Mouse (Mus musculus): ENCODE results near the gene Pi4ka.
A peak's percentile ranks its signal among the peaks of the same experiment; 100 is the strongest.

Gene Pi4ka

GRCm38 (mm10) chr16:17316554-17316953, 89.6 kb downstream of the Pi4ka start:
- Histone ChIP-seq H3K27me3 (ENCODE audit: control insufficient read depth, insufficient read depth, low read length, poor library complexity, severe bottlenecking) (no peaks in the 10 kb centered on the region), H3K36me3 (ENCODE audit: control insufficient read depth, insufficient read depth, low read length, poor library complexity, severe bottlenecking) (peaks cover 21% of the 10 kb centered on the region)
- no peak for DNase-seq (ENCODE audit: low read depth, low spot score)

- H3K27me3 ChIP-seq (ENCODE audit: control insufficient read depth, insufficient read depth, low read length, poor library complexity, severe bottlenecking), result no peaks in the 10 kb centered on the region
- no peak for DNase-seq (ENCODE audit: low read depth, low spot score)
- peaks cover 22% of the 10 kb centered on the region for H3K36me3 ChIP-seq (ENCODE audit: control insufficient read depth, insufficient read depth, low read length, poor library complexity, severe bottlenecking)
Measured at GRCm38 (mm10) chr16:17312531-17312930, 93.6 kb downstream of the Pi4ka start.

- H3K27me3 ChIP-seq (ENCODE audit: control insufficient read depth, insufficient read depth, low read length, poor library complexity, severe bottlenecking), result no peaks in the 10 kb centered on the region
- H3K36me3 ChIP-seq (ENCODE audit: control insufficient read depth, insufficient read depth, low read length, poor library complexity, severe bottlenecking), result peaks cover 15% of the 10 kb centered on the region
- DNase-seq (ENCODE audit: low read depth, low spot score), result no peak
Measured at GRCm38 (mm10) chr16:17309036-17309435, 97.1 kb downstream of the Pi4ka start.

GRCm38 (mm10) chr16:17307461-17307860, 98.7 kb downstream of the Pi4ka start:
- Histone ChIP-seq H3K27me3 (ENCODE audit: control insufficient read depth, insufficient read depth, low read length, poor library complexity, severe bottlenecking) (no peaks in the 10 kb centered on the region), H3K36me3 (ENCODE audit: control insufficient read depth, insufficient read depth, low read length, poor library complexity, severe bottlenecking) (peaks cover 12% of the 10 kb centered on the region)
- no peak for DNase-seq (ENCODE audit: low read depth, low spot score)

GRCm38 (mm10) chr16:17303521-17304245, 102.4 kb downstream of the Pi4ka start:
- H3K36me3 ChIP-seq (ENCODE audit: control insufficient read depth, insufficient read depth, low read length, poor library complexity, severe bottlenecking), result peaks cover 7% of the 10 kb centered on the region
- DNase-seq (ENCODE audit: low read depth, low spot score), result peak; percentile 37
- no peaks in the 10 kb centered on the region for H3K27me3 ChIP-seq (ENCODE audit: control insufficient read depth, insufficient read depth, low read length, poor library complexity, severe bottlenecking)

- Histone ChIP-seq H3K27me3 (ENCODE audit: control insufficient read depth, insufficient read depth, low read length, poor library complexity, severe bottlenecking) (no peaks in the 10 kb centered on the region), H3K36me3 (ENCODE audit: control insufficient read depth, insufficient read depth, low read length, poor library complexity, severe bottlenecking) (peaks cover 6% of the 10 kb centered on the region)
- peak; percentile 30 for DNase-seq (ENCODE audit: low read depth, low spot score)
Measured at GRCm38 (mm10) chr16:17300818-17301217, 105.3 kb downstream of the Pi4ka start.

GRCm38 (mm10) chr16:17292751-17293150, 113.4 kb downstream of the Pi4ka start:
- Histone ChIP-seq H3K27me3 (ENCODE audit: control insufficient read depth, insufficient read depth, low read length, poor library complexity, severe bottlenecking) (no peaks in the 10 kb centered on the region), H3K36me3 (ENCODE audit: control insufficient read depth, insufficient read depth, low read length, poor library complexity, severe bottlenecking) (peaks cover 12% of the 10 kb centered on the region)
- peak; percentile 84 for DNase-seq (ENCODE audit: low read depth, low spot score)

- DNase-seq (ENCODE audit: low read depth, low spot score), result no peak
- H3K27me3 ChIP-seq (ENCODE audit: control insufficient read depth, insufficient read depth, low read length, poor library complexity, severe bottlenecking), result no peaks in the 10 kb centered on the region
- peaks cover 15% of the 10 kb centered on the region for H3K36me3 ChIP-seq (ENCODE audit: control insufficient read depth, insufficient read depth, low read length, poor library complexity, severe bottlenecking)
Measured at GRCm38 (mm10) chr16:17291016-17291415, 115.1 kb downstream of the Pi4ka start.

- no peak for DNase-seq (ENCODE audit: low read depth, low spot score)
- Histone ChIP-seq H3K27me3 (ENCODE audit: control insufficient read depth, insufficient read depth, low read length, poor library complexity, severe bottlenecking) (no peaks in the 10 kb centered on the region), H3K36me3 (ENCODE audit: control insufficient read depth, insufficient read depth, low read length, poor library complexity, severe bottlenecking) (peaks cover 12% of the 10 kb centered on the region)
Measured at GRCm38 (mm10) chr16:17287103-17287502, 119.0 kb downstream of the Pi4ka start.

- Histone ChIP-seq H3K27me3 (ENCODE audit: control insufficient read depth, insufficient read depth, low read length, poor library complexity, severe bottlenecking) (no peaks in the 10 kb centered on the region), H3K36me3 (ENCODE audit: control insufficient read depth, insufficient read depth, low read length, poor library complexity, severe bottlenecking) (peaks cover 7% of the 10 kb centered on the region)
- no peak for DNase-seq (ENCODE audit: low read depth, low spot score)
Measured at GRCm38 (mm10) chr16:17283151-17283550, 123.0 kb downstream of the Pi4ka start.

GRCm38 (mm10) chr16:17280471-17280870, 125.6 kb downstream of the Pi4ka start:
- H3K36me3 ChIP-seq (ENCODE audit: control insufficient read depth, insufficient read depth, low read length, poor library complexity, severe bottlenecking), result no peaks in the 10 kb centered on the region; the same call in none of the 2 replicates
- no peaks in the 10 kb centered on the region; the same call in 1 of the 2 replicates for H3K27me3 ChIP-seq (ENCODE audit: control insufficient read depth, insufficient read depth, low read length, poor library complexity, severe bottlenecking)
- DNase-seq (ENCODE audit: low read depth, low spot score), result no peak

GRCm38 (mm10) chr16:17277342-17278211, 128.5 kb downstream of the Pi4ka start:
- H3K27me3 ChIP-seq (ENCODE audit: control insufficient read depth, insufficient read depth, low read length, poor library complexity, severe bottlenecking), result no peaks in the 10 kb centered on the region; the same call in 1 of the 2 replicates
- H3K36me3 ChIP-seq (ENCODE audit: control insufficient read depth, insufficient read depth, low read length, poor library complexity, severe bottlenecking), result no peaks in the 10 kb centered on the region; the same call in none of the 2 replicates
- DNase-seq (ENCODE audit: low read depth, low spot score), result peak; percentile 53

GRCm38 (mm10) chr16:17276164-17277151, 129.7 kb downstream of the Pi4ka start:
- peak; percentile 94 for DNase-seq (ENCODE audit: low read depth, low spot score)
- H3K27me3 ChIP-seq (ENCODE audit: control insufficient read depth, insufficient read depth, low read length, poor library complexity, severe bottlenecking), result no peaks in the 10 kb centered on the region; the same call in 1 of the 2 replicates
- no peaks in the 10 kb centered on the region; the same call in 1 of the 2 replicates for H3K36me3 ChIP-seq (ENCODE audit: control insufficient read depth, insufficient read depth, low read length, poor library complexity, severe bottlenecking)

- no peak for DNase-seq (ENCODE audit: low read depth, low spot score)
- Histone ChIP-seq H3K36me3 (ENCODE audit: control insufficient read depth, insufficient read depth, low read length, poor library complexity, severe bottlenecking) (no peaks in the 10 kb centered on the region; the same call in 1 of the 2 replicates), H3K27me3 (ENCODE audit: control insufficient read depth, insufficient read depth, low read length, poor library complexity, severe bottlenecking) (no peaks in the 10 kb centered on the region; the same call in 1 of the 2 replicates)
Measured at GRCm38 (mm10) chr16:17275721-17276120, 130.4 kb downstream of the Pi4ka start, which contains the start of gene Tmem191c. TSS of gene Tmem191c (plus strand) at chr16:17276077.

Measured in splenic B cell, adult 2 months (primary cell).